Mouse (Mus musculus): Measurements from ENCODE around the gene Midn. TPM values are rescaled to one million over a fixed set of nuclear protein-coding genes. Genes with fewer than 3 reads are reported as not detected.

Midn gene
- polyA plus RNA-seq, 1 experiment = 26.1 TPM

DNA sequence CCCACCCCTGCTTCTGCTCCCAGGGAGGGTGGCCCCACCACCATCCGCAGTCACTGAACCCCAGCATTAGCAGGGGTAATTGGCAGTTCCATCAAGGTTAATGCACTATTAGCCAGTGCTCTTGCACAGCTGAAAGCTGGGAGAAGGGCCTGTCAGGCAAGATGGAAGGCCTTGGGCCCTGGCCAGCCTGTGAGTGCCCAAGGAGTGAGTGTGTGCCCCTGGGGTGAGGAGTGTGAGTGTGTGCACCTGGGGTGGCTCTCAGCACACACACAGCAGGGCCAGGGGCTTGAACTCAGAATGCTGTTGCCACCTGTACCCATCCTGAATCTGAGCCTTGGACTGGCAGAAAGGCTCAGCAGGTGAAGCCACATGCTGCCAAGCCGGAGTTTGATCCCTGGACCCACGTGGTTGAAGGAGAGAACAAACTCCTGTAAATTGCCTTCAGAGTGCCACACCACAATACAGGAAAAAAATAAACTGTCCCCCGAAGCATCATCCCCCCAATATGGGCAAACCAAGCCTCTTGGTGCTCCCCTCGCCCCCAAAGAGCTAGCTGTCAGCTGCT is 28.3 kb downstream of the Midn start:
- Histone ChIP-seq H3K27me3 (ENCODE audit: control insufficient read depth, insufficient read depth, low read length) (no peaks in the 10 kb centered on the region), H3K4me3 (replicated peaks; ENCODE audit: insufficient read depth, low read depth, low read length) (no peak overlapping the region), H3K4me1 (ENCODE audit: control insufficient read depth, insufficient read depth, low read length) (peaks cover 16% of the 10 kb centered on the region), H3K27ac (ENCODE audit: insufficient read depth, low read length) (no peak overlapping the region)
- 67% methylated on average over 5 of the region's 5 CpGs for WGBS
- peak in 1 of 2 experiments; percentile 22 for DNase-seq
- TF ChIP-seq CTCF (IDR thresholded peaks at IDR 0.05; ENCODE audit: borderline replicate concordance, insufficient read depth, low read depth, low read length) (no peak), POLR2A (IDR thresholded peaks at IDR 0.05; ENCODE audit: borderline replicate concordance, insufficient read depth, low read length) (no peak)

DNA sequence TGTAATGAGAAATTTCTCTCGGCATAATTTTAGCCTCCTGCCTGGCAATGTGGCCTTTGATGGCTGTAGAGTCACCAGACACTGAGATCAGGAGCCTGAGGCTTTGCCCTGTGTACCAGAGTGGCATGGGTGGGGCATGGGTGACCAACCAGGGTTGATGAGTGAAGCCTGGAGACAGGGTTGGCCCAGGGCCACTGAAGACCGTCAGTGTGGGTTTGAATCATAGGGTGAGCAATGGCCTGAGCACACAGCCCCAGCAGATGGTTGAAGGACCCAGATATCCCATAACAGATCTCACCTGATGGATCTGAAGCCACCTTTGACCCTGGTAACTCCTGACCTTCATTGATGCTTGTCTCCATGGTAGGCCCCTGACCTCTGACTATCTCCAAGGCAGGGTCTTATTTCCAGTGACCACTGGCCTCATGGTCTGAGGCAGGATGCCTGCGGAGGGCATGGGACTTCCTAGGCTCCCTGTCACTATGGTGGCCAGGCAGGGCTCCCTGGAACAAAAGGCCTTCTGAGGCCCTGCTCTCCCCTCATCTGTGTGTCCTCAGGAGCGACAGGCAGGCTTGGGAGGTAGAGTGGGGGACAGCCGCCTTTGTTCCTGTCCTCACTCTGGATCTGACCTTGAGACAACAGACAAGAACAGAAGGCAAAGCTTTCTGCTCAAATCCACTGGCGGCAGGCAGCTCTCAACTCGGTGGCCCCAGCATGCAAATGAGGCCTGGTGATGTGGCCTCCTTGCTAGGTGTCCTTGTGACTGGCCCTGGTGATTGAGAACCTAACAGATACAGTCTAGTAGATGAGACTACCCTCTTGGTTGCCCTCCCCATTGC is 29.6 kb downstream of the Midn start:
- Histone ChIP-seq H3K4me1 (ENCODE audit: control insufficient read depth, insufficient read depth, low read length) (peaks cover 12% of the 10 kb centered on the region), H3K27me3 (ENCODE audit: control insufficient read depth, insufficient read depth, low read length) (no peaks in the 10 kb centered on the region), H3K4me3 (replicated peaks; ENCODE audit: insufficient read depth, low read depth, low read length) (no peak overlapping the region), H3K27ac (ENCODE audit: insufficient read depth, low read length) (no peak overlapping the region)
- no peak for DNase-seq
- no peak for TF ChIP-seq CTCF (IDR thresholded peaks at IDR 0.05; ENCODE audit: borderline replicate concordance, insufficient read depth, low read depth, low read length)
- no peak for TF ChIP-seq POLR2A (IDR thresholded peaks at IDR 0.05; ENCODE audit: borderline replicate concordance, insufficient read depth, low read length)
- WGBS = 63% methylated on average over 7 of the region's 7 CpGs

DNA sequence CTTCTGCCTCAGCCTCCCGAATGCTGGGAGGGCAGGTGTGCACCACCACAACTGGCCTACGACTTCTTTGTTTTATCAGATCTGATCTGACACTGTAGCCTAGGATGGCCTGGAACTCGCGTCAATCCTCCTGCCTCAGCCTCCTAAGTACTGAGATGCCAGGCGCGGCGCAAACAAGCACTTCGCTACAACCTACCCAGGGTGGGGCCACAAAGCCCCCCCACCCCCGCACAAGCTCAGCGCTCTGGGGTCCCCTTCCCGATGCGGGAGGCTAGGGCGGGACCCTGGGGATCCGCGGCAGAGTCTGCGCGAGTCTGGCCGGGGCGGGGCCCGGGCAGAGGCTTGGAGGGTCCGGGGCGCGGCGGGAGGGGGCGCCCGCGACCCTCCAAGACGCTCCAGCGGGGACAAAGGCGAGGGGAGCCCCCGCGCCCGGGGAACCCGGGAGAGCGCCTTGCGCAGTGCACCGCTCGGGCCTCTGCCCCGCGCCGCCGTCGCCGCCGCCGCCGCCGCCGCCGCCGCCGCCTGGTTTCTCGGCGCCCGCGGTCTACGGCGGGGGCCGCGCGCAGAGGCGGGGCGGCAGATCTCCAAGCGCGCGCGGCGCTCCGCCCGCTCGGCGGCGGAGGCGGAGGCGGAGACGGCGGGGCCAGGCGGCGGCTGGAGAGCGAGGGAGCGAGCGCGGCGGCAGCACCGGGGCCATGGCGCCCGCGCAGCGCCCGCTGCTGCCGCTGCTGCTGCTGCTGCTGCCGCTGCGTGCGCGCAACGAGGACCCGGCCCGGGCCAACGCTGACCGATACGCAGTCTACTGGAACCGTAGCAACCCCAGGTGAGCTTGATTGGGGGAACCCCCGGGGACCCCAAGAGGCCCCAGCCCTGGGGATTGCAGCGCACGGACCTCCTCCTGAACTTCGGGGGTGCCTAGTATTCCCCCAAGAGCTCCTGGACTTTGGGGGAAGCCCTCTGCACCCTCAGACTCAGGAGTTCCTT is 31.3 kb downstream of the Midn start, which contains the start of gene Efna2:
Efna2 (plus strand) TSS at position 415 of the 984 bp plus-strand sequence.
- 2% methylated on average over 98 of the region's 106 CpGs for WGBS
- Histone ChIP-seq H3K27ac (ENCODE audit: insufficient read depth, low read length) (peak within 1 kb of the TSS; percentile 77), H3K27me3 (ENCODE audit: control insufficient read depth, insufficient read depth, low read length) (no peaks in the 10 kb centered on the region), H3K4me1 (ENCODE audit: control insufficient read depth, insufficient read depth, low read length) (peaks cover 12% of the 10 kb centered on the region), H3K4me3 (replicated peaks; ENCODE audit: insufficient read depth, low read depth, low read length) (peak within 1 kb of the TSS; percentile 81)
- TF ChIP-seq POLR2A (IDR thresholded peaks at IDR 0.05; ENCODE audit: borderline replicate concordance, insufficient read depth, low read length) (peak; percentile 37; the same call in 1 of the 2 replicates), CTCF (IDR thresholded peaks at IDR 0.05; ENCODE audit: borderline replicate concordance, insufficient read depth, low read depth, low read length) (no peak)
- peak; percentile 68 to 74 for DNase-seq

DNA sequence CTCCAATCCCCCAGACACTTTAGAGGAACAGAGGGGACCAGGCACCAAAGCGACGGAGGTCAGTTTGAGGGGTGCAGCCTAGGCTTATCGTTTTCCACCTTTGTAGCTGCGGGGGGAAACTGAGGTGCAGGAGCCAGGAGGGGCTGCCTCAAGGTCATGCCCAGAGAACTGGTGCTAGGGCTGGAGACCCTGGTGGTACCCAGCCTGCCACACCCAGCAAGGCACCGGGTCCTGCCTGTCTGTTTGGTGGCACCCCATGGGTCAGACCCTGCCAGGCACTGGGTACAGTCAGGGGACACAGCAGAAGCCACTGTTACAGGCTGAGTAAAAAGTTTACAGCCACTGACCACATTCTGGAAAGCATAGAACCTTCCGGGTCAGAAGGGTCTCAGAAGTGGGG is 32.2 kb downstream of the Midn start:
- peaks cover 12% of the 10 kb centered on the region for H3K4me1 ChIP-seq (ENCODE audit: control insufficient read depth, insufficient read depth, low read length)

GRCm38 (mm10) chr10:80180823-80181222 is 32.8 kb downstream of the Midn start:
- H3K27me3 ChIP-seq (ENCODE audit: control insufficient read depth, insufficient read depth, low read length) = no peaks in the 10 kb centered on the region
- no peak overlapping the region for H3K27ac ChIP-seq (ENCODE audit: insufficient read depth, low read length)
- no peak overlapping the region for H3K4me3 ChIP-seq (replicated peaks; ENCODE audit: insufficient read depth, low read depth, low read length)
- DNase-seq = no peak
- 43% methylated on average over 5 of the region's 5 CpGs for WGBS
- TF ChIP-seq CTCF (IDR thresholded peaks at IDR 0.05; ENCODE audit: borderline replicate concordance, insufficient read depth, low read depth, low read length) = no peak
- H3K4me1 ChIP-seq (ENCODE audit: control insufficient read depth, insufficient read depth, low read length) = peaks cover 12% of the 10 kb centered on the region

More for the DNA sequence above, 32.2 kb downstream of the Midn start:
- peak overlapping the region; percentile 81 for H3K4me3 ChIP-seq (replicated peaks; ENCODE audit: insufficient read depth, low read depth, low read length)
- H3K27ac ChIP-seq (ENCODE audit: insufficient read depth, low read length) = no peak overlapping the region
- WGBS = 39% methylated on average over 6 of the region's 6 CpGs
- no peak for TF ChIP-seq CTCF (IDR thresholded peaks at IDR 0.05; ENCODE audit: borderline replicate concordance, insufficient read depth, low read depth, low read length)
- TF ChIP-seq POLR2A (IDR thresholded peaks at IDR 0.05; ENCODE audit: borderline replicate concordance, insufficient read depth, low read length) = no peak
- DNase-seq = peak in 1 of 2 experiments; percentile 32
- H3K27me3 ChIP-seq (ENCODE audit: control insufficient read depth, insufficient read depth, low read length) = no peaks in the 10 kb centered on the region

DNA sequence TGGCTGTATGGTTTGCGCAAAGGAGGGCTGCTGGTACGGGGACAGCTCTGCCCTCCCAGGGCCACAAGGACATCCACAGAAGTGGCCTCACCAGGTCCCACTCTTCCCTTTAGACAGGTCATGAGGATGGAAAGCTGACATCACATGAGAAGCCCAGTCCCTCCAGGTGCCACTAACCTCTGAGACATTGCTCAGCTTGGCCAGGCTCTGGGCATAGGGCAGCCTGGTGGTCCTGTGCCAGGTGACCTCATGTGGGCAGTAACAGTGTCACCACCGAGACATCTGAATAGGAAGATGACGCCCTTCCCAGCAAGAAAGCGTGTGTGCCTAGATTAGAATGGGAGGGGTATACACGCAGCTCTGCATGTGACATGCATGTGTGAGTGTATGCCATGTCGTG is 34.5 kb downstream of the Midn start:
- TF ChIP-seq POLR2A (IDR thresholded peaks at IDR 0.05; ENCODE audit: borderline replicate concordance, insufficient read depth, low read length) = no peak
- no peak for TF ChIP-seq CTCF (IDR thresholded peaks at IDR 0.05; ENCODE audit: borderline replicate concordance, insufficient read depth, low read depth, low read length)
- WGBS = 88% methylated on average over 7 of the region's 7 CpGs
- no peak for DNase-seq
- no peaks in the 10 kb centered on the region for H3K27me3 ChIP-seq (ENCODE audit: control insufficient read depth, insufficient read depth, low read length)
- H3K4me1 ChIP-seq (ENCODE audit: control insufficient read depth, insufficient read depth, low read length) = peaks cover 12% of the 10 kb centered on the region
- H3K27ac ChIP-seq (ENCODE audit: insufficient read depth, low read length) = no peak overlapping the region
- H3K4me3 ChIP-seq (replicated peaks; ENCODE audit: insufficient read depth, low read depth, low read length) = no peak overlapping the region

DNA sequence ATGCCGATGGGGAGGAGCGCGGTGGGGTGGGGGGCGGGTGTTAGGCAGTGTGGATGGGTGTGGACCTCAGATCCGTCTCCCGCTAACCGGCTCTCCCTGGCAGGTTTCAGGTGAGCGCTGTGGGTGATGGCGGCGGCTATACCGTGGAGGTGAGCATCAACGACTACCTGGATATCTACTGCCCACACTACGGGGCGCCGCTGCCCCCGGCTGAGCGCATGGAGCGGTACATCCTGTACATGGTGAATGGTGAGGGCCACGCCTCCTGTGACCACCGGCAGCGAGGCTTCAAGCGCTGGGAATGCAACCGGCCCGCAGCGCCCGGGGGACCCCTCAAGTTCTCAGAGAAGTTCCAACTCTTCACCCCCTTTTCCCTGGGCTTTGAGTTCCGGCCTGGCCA is 38.6 kb downstream of the Midn start:
- Histone ChIP-seq H3K4me1 (ENCODE audit: control insufficient read depth, insufficient read depth, low read length) (no peaks in the 10 kb centered on the region), H3K27ac (ENCODE audit: insufficient read depth, low read length) (no peak overlapping the region), H3K27me3 (ENCODE audit: control insufficient read depth, insufficient read depth, low read length) (no peaks in the 10 kb centered on the region), H3K4me3 (replicated peaks; ENCODE audit: insufficient read depth, low read depth, low read length) (no peak overlapping the region)
- TF ChIP-seq CTCF (IDR thresholded peaks at IDR 0.05; ENCODE audit: borderline replicate concordance, insufficient read depth, low read depth, low read length) (no peak), POLR2A (IDR thresholded peaks at IDR 0.05; ENCODE audit: borderline replicate concordance, insufficient read depth, low read length) (no peak)
- DNase-seq = no peak
- 66% methylated on average over 27 of the region's 27 CpGs for WGBS
